Mouse (Mus musculus) left cerebral cortex, postnatal 25 days (tissue): ENCODE data around the gene 9930111J21Rik1. TPM values are rescaled to one million over a fixed set of nuclear protein-coding genes. Genes with fewer than 3 reads are reported as not detected.
"Not testable (repeated sequence)": the region's sequence is repeated elsewhere in the genome, so short reads cannot be mapped to it uniquely, and the experiment has no call there.

Experiments used
- DNase-seq, 2 experiments: peaks; one replicate each; pipeline ENCODE4 v3.0.0; 2022; ENCODE audit warnings: low spot score in 2 of 2, mixed read lengths in 1 of 2
- intact Hi-C: fragments of 180-260 bp; cut with DNase I; formaldehyde crosslinking; loops from one replicate; pipeline ENCODE4 v1.15.1; 2025
- total RNA-seq, 2 experiments: library from RNA; stranded (reverse); gene quantifications; 2 replicates each; pipeline ENCODE4 v1.2.3; 2021

Gene 9930111J21Rik1
- total RNA-seq = under 1 TPM; 0.73 to 0.82 TPM

DNA sequence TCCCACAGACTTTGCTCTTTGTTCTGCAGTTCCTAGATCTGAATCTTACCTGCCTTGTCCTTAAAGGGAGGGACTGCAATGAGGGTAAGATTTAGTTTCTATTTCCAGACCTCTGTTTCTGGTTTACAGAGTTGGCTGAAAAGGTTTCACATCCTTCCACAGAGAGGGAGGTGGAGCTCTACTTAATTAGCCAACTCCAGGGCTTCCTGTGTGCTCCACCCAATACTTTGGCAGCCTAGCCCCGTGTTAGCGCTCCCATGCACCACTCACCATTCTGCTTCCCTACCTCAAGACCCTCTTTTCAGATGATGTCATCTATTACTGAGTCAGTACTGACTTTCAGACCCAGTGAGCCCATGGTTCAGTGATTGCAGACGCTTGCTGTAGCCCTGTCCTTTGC, at the start of gene 9930111J21Rik1:
Gene 9930111J21Rik1, minus strand, starts transcription at position 148 of the 400 bp plus-strand sequence.
- intact Hi-C loops, DNase-seq: not testable (repeated sequence)

DNA sequence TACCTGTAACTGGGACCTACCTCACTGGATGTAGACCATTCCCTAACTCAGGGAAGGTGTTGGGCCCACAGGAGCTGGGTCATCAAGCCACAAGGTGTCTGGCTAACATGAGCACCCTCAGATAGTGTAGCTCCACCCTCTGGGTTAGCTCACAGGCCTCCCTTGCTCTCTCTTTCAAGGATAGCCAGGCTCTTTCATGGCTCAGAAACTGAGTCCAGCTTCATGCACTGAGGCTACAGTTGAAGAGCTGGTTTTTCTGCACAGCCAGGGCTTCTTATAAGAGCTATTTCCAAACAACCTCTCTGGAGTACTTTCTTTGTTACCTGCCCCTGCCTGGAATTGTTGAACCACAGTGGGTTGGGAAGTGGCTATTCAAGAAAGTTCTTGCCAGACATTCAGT, 32.9 kb upstream of the 9930111J21Rik1 start:
- DNase-seq, intact Hi-C loops: not testable (repeated sequence)

DNA sequence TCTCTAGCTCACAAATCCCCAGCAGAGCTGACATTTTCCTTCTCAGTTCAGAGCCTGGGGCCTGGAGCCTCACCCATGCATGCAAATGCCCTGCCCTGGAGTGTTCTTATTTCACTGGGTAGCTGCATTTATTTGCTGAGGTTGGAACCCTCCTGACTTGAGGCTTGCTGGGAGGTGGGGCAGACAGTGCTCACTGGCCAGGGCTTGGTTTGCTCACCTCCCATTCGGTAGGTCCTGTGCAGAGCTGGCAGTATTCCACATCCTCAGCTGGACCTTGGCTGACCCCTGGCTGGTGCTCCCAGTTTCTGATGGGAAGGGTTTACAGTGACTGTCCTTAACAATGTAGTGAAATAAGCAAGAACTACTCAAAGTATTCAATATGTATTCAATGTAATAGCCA, 27.6 kb upstream of the 9930111J21Rik1 start:
- intact Hi-C loops = not testable (repeated sequence)

DNA sequence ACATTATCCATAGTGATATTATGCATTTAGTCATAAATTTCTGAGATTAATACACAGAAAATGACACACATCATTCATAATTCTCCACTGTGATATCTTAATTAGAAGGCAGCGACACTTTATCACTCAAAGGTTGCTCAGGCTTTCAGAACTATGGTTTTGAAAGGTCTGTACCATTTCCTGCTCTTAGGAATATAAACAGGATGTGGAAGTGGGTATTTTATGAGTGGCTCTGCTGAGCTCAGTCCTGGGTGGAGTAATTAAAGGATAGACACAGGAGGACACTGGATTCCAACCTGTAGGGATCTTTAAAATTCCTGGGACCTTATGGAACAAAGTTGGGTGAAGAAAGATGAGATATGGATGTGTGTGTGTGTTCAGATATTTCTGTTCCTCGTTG, 27.1 kb upstream of the 9930111J21Rik1 start:
- intact Hi-C loops, DNase-seq: not testable (repeated sequence)

More for the DNA sequence above, 27.6 kb upstream of the 9930111J21Rik1 start:
- DNase-seq = not testable (repeated sequence)

DNA sequence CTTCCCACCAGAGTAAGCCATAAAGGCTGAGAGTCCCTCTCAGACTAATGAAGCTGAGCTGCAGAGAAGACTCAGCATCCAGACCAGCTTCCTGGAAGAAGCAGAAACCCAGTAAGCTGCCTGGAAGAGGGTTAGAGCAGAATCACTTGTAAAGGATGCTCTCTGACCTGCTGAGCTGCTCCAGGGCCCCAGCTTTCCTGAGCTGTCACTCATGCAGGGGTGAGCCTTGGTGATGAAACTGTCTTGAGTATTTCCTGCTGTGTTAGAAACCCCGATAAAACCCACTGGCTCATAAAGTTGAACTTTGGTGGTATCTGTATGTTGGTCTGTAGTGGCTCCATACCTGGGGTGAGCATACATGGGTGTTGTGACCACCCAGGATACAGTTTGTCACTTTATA, 21.2 kb upstream of the 9930111J21Rik1 start:
- intact Hi-C loops, DNase-seq: not testable (repeated sequence)

DNA sequence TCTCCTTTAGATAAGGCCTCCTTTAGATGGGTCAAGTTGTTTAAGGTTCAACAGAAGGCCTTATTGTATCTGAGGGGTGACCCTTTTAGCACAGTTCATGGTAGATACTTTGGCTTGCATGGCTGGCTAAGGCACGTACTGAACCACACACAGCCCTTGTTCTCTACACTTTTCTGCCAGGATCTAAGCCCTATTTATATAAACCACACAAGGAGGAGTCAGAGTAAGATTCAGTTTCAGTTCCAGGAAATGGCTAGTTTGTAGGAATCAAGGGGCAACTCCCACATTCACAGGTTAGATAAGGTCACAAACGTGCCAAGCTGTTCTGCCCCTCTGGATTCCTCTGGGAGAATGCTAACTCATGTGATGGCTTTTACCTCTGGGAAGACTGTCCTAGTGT, 14.8 kb upstream of the 9930111J21Rik1 start, which contains the start of gene Tgtp1:
Gene Tgtp1, minus strand, starts transcription at position 155 of the 400 bp plus-strand sequence.
- DNase-seq, intact Hi-C loops: not testable (repeated sequence)

DNA sequence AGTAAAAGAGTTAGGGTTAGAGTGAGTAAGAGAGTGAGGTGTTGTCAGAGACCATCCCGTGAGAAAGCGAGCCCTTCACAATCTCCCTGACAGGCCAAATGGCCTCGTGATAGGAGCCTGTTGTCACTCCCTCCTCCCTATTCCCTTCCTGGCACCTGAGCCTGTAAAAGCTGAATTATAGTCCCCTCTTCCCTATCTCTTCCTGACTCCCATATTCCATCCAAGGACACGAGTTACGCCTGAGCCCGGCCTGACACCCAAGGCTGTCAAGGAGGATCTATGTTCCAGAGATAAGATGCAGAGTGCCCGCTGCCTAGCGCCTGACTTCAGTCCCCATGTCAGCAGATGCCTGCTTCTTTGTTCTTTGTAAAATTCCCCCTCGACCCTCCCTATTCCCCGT, 14.1 kb upstream of the 9930111J21Rik1 start:
- intact Hi-C loops, DNase-seq: not testable (repeated sequence)

DNA sequence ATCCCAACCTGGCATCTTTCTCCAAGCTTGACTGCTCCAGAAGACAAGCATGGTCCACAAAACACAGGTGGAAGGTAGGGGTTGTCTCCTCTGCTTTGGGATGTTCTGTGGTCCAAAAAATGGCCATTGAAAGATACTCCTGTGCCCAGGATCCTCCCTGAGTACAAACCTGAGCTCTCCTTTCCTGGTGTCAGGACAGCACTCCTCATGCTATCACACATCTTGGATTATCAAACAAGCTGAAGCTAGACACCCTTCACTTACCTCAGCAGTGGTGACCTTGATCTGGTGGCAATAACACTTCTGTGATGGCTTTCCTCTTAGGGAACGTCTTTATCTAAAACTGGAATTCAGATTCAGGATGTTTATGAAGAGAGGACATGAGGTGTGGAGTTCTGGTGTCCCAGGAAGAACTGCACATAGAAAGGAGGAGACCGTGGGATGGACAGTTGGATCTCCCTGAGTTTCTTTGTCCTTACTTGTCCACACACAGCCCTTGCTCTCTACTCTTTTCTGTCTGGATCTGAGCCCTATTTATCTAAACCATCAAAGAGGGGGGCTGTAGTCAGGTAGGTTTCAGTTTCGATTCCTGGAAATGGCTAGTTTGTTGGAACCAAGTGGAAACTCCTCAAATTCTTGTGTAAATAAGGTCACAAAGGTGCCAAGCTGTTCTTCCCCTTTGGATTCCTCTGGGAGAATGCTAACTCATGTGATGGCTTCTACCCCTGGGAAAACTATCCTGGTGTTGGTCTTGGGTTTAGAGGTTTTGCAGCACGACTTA, 12.7 kb upstream of the 9930111J21Rik1 start, which contains the start of gene Gm12185:
Gene Gm12185, minus strand, starts transcription at position 487 of the 781 bp plus-strand sequence.
- intact Hi-C loops, DNase-seq: not testable (repeated sequence)

DNA sequence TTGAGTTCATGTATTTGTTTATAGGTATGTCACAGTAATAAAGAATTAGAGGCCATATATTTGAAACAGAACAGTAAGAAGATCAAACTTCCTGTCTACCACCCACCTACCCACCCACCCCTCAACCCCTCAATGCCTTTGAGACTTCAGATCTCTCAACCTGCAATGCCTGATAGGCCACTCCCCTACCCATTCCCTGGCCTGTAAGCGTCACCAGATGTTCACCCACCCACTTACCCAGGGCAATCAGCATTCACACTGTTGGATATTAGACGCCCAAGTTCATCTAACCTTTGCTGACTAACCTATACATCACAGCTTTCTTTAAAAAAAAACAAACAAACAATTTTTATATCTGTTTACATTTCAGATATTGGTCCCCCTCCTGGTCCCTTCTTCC, 10.8 kb upstream of the 9930111J21Rik1 start:
- DNase-seq, intact Hi-C loops: not testable (repeated sequence)

DNA sequence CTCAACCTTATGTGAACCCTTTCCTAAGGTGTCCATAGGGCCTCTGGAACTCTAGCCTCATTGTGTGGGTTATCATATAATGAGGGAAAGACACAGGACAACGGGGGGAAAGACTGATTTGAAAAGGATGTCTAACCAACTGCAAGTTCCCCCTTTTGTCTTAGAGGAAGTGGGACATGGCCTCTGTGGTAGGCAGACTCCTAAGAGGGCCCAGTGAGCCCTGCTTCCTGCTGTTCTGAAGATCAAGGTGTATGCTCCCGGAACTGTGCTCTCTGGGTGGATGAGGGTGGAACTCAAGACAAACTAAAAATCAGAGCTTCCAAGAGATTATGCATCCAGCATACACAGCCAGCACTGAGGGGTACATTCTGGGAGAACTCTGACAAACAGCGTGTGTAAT, 9.0 kb upstream of the 9930111J21Rik1 start:
- DNase-seq, intact Hi-C loops: not testable (repeated sequence)

DNA sequence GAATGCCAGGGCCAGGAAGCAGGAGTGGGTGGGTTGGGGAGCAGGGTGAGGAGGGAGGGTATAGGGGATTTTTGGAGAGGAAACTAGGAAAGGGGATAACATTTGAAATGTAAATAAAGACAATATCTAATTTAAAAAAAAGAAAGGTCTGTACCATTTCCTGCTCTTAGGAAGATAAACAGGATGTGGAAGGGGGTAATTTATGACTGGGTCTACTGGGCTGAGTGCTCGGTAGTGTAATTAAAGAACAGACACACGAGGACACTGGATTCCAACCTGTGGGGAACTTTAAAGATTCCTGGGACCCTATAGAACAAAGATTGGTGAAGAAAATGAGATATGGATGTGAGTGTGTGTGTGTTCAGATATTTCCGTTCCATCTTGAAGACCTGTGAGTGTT, 3.6 kb upstream of the 9930111J21Rik1 start:
- DNase-seq, intact Hi-C loops: not testable (repeated sequence)

DNA sequence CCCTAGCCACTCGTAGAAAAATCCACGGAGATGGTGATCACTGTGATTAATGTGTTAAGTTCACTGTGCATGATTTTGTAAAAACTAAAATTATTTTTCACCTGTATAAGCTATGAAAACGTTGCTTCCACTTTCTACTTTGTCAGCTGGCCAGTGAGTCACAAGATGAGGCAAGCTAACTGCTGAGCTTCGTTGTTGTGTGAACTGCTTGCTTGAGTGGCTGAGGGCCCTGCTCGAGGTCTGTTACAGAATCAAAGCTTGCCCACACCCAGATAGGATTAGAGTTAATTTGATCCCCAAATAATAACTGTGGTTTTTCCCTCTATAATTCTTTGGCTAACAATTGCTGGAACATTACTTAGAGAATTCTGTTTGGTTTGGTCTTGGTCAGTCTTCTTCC, 854 bp upstream of the 9930111J21Rik1 start:
- DNase-seq, intact Hi-C loops: not testable (repeated sequence)

DNA sequence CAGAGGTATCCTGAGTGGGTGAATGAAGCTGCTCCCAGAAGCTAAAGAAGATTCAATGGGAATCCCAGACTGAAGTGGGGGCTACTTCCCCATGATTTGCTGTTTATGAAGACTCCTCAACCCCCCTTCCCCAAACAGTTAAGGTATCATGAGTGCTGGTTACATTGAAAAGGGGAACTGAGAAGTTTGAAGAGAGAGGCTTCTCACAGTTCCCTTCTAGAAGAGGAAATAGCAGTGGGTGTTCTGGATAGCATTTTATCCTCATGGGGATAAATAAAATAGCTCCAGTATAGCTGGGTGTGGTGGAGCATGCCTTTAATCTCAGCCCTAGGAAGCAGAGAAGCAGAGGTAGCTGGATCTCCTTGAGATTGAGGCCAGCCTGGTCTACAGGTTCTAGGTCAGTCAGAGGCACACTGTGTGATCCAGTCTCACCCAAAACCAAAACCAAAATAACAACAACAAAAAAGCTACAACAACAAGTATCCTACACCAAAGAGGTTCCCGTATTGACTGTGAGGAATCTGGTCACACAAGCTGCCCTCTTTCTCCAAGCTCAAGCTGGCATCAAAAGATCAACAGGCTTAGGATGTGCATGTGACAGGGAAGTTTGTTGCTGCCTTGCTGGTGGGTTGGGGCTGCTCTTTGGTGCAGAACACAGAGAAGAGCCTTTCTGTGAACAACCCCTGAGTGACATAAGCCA, 808 bp downstream of the 9930111J21Rik1 start, which contains the start of gene Olfr56:
Gene Olfr56, plus strand, starts transcription at position 650 of the 700 bp plus-strand sequence.
- DNase-seq, intact Hi-C loops: not testable (repeated sequence)

DNA sequence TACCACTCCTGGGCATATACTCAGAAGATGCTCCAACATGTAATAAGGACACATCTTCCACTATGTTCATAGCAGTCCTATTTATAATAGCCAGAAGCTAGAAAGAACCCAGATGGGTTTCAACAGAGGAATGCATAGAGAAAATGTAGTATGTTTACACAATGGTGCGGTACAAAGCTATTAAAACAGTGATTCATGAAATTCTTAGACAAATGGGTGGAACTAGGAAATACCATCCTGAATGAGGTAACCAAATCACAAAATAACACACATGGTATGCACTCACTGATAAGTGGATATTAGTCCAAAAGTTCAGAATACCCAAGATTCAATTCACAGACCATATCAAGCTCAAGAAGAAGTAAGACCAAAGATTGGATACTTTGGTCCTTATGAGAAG, 4.5 kb downstream of the 9930111J21Rik1 start:
- intact Hi-C loops, DNase-seq: not testable (repeated sequence)

DNA sequence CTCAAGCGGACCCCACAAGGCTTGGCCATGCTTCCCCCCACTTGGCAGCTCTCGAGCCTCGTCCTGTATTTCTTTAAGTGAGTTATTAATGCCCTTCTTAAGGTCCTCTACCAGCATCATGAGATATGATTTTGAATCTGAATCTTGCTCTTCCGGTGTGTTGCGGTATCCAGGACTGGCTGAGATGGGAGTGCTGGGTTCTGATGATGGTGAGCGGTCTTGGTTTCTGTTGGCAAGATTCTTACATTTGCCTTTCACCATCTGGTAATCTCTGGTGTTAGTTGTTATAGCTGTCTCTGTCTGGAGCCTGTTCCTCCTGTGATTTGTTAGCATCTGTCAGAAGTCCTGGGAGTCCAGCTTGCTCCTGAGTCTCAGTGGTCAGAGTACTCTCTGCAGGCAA, 33.1 kb downstream of the 9930111J21Rik1 start, which contains the start of gene Psme2b:
Gene Psme2b, minus strand, starts transcription at position 101 of the 400 bp plus-strand sequence.
- DNase-seq, intact Hi-C loops: not testable (repeated sequence)

DNA sequence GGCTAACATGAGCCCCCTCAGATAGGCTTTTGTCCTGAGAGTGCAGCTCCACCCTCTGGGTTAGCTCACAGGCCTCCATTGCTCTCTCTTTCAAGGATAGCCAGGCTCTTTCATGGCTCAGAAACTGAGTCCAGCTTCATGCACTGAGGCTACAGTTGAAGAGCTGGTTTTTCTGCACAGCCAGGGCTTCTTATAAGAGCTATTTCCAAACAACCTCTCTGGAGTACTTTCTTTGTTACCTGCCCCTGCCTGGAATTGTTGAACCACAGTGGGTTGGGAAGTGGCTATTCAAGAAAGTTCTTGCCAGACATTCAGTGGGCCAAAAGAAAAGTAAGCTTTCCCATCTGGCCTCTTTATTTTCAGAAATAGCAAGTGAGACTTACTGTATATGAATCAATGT, 39.9 kb downstream of the 9930111J21Rik1 start:
- DNase-seq, intact Hi-C loops: not testable (repeated sequence)

DNA sequence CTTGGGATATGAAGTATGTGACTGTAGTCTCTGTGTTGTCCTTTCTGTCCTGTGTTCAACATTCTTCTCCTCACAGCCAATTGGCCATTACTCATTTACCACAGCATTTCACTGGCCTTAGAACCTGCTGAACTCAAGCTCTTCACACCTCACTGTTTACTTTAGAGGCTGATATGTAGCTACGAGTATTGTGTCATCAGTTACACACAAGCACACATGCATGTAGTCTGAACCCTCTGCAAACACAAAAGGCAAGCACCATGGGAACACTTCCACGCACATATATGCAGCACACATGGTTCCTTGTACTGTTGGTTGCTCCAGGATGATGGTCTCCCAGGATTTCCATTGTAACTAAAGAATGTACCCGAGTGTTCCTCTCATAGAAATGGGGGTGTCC, 43.9 kb downstream of the 9930111J21Rik1 start:
- DNase-seq, intact Hi-C loops: not testable (repeated sequence)

DNA sequence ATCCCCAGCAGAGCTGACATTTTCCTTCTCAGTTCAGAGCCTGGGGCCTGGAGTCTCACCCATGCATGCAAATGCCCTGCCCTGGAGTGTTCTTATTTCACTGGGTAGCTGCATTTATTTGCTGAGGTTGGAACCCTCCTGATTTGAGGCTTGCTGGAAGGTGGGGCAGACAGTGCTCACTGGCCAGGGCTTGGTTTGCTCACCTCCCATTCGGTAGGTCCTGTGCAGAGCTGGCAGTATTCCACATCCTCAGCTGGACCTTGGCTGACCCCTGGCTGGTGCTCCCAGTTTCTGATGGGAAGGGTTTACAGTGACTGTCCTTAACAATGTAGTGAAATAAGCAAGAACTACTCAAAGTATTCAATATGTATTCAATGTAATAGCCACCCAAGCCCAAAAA, 45.3 kb downstream of the 9930111J21Rik1 start:
- DNase-seq, intact Hi-C loops: not testable (repeated sequence)

DNA sequence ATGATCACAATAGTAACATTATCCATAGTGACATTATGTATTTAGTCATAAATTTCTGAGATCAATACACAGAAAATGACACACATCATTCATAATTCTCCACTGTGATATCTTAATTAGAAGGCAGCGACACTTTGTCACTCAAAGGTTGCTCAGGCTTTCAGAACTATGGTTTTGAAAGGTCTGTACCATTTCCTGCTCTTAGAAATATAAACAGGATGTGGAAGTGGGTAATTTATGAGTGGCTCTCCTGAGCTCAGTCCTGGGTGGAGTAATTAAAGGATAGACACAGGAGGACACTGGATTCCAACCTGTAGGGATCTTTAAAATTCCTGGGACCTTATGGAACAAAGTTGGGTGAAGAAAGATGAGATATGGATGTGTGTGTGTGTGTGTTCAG, 45.8 kb downstream of the 9930111J21Rik1 start:
- intact Hi-C loops, DNase-seq: not testable (repeated sequence)

DNA sequence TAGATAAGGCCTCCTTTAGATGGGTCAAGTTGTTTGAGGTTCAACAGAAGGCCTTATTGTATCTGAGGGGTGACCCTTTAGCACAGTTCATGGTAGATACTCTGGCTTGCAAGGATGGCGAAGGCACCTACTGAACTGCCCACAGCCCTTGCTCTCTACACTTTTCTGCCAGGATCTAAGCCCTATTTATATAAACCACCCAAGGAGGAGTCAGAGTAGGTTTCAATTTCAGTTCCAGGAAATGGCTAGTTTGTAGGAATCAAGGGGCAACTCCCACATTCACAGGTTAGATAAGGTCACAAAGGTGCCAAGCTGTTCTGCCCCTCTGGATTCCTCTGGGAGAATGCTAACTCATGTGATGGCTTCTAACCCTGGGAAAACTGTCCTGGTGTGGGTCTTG, 51.1 kb downstream of the 9930111J21Rik1 start:
- intact Hi-C loops, DNase-seq: not testable (repeated sequence)
